Mouse (Mus musculus) stomach, embryonic 14.5 days (tissue): Measurements from ENCODE around the gene Cutc. TPM values are rescaled to one million over a fixed set of nuclear protein-coding genes. Genes with fewer than 3 reads are reported as not detected.

Source experiments
- ATAC-seq: fragments of 200-750 bp; cut with Nextera tagmentation; 2 replicates; pipeline ENCODE4 v1.8.0; 2017; ENCODE audit warnings: low read depth, moderate TSS enrichment; ENCODE audit not compliant: insufficient number of reproducible peaks, insufficient read depth, low FRiP score
- H3K27ac ChIP-seq: fragments of 300-500 bp; sonication (generic); 2 replicates; pipeline ENCODE4 v1.5.1; 2014; ENCODE audit warnings: mild to moderate bottlenecking, low read length, moderate library complexity, mixed read lengths
- H3K27me3 ChIP-seq: fragments of 300-500 bp; sonication (generic); 2 replicates; pipeline ENCODE4 v1.6.1; 2014; ENCODE audit warnings: low read length, control low read depth, mixed read lengths; ENCODE audit not compliant: control insufficient read depth, insufficient read depth
- H3K36me3 ChIP-seq: fragments of 300-500 bp; sonication (generic); 2 replicates; pipeline ENCODE4 v1.6.1; 2014; ENCODE audit warnings: mild to moderate bottlenecking, control low read depth, low read length, moderate library complexity, mixed read lengths; ENCODE audit not compliant: control insufficient read depth, insufficient read depth
- H3K4me1 ChIP-seq: fragments of 300-500 bp; sonication (generic); 2 replicates; pipeline ENCODE4 v1.6.1; 2014; ENCODE audit warnings: low read length, control low read depth, mixed read lengths; ENCODE audit not compliant: control insufficient read depth, insufficient read depth
- H3K4me2 ChIP-seq: fragments of 300-500 bp; sonication (generic); replicated peaks from 2 replicates; pipeline ENCODE4 v1.6.1; 2014; ENCODE audit warnings: low read depth, low read length, control low read depth
- H3K4me3 ChIP-seq: fragments of 300-500 bp; sonication (generic); 2 replicates; pipeline ENCODE4 v1.5.1; 2014; ENCODE audit warnings: low read depth, low read length, control low read depth
- H3K9ac ChIP-seq: fragments of 300-500 bp; sonication (generic); replicated peaks from 2 replicates; pipeline ENCODE4 v1.6.1; 2014; ENCODE audit warnings: low read depth, mild to moderate bottlenecking, control low read depth, low read length, moderate library complexity, mixed read lengths
- H3K9me3 ChIP-seq: fragments of 300-500 bp; sonication (generic); 2 replicates; pipeline ENCODE4 v1.6.1; 2016; ENCODE audit warnings: low read depth, low read length, control low read depth; ENCODE audit not compliant: control insufficient read depth
- WGBS: fragments of 180-500 bp; shearing (Covaris S2); extraction: QIAGEN DNeasy Blood & Tissue Kit; methylation state at CpG from one replicate; pipeline ENCODE4 v1.1.7; 2014; 5-methylcytosine and 5-hydroxymethylcytosine counted together
- polyA plus RNA-seq: library from polyadenylated mRNA; unstranded; fragments of >200 nt; fragmentation: Nextera tagmentation; extraction: Ambion mirVana; gene quantifications from 2 replicates; pipeline ENCODE4 v1.2.1, GENCODE M21; 2014

The Cutc gene
- polyA plus RNA-seq, 1 experiment from 2014 or later, result 14.8 TPM

DNA sequence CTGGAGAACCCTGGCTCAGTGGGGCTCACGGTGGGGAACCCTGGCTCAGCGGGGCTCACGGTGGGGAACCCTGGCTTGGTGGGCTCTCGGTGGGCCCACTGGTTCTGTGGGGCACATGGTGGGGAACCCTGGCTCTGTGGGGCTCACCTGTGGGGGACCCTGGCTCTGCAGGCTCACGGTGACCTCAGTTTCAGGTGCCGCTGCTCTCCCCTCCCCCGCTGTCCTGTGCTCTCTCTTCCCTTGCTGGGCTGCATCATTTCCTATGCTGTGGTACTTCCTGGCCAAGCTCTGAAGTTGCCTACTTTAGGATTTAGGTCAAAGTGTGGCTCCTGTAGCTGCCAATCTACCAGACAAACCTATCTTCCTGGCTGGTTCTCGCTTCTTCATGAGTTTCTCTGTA lies 29.9 kb upstream of the Cutc start:
- Histone ChIP-seq H3K4me2 (no peak overlapping the region), H3K4me3 (no peak overlapping the region), H3K4me1 (no peaks in the 10 kb centered on the region), H3K36me3 (peaks cover 30% of the 10 kb centered on the region), H3K27me3 (no peaks in the 10 kb centered on the region), H3K9me3 (no peaks in the 10 kb centered on the region), H3K27ac (no peak overlapping the region), H3K9ac (no peak overlapping the region)
- 76% methylated on average over 8 of the region's 8 CpGs for WGBS
- no peak for ATAC-seq

DNA sequence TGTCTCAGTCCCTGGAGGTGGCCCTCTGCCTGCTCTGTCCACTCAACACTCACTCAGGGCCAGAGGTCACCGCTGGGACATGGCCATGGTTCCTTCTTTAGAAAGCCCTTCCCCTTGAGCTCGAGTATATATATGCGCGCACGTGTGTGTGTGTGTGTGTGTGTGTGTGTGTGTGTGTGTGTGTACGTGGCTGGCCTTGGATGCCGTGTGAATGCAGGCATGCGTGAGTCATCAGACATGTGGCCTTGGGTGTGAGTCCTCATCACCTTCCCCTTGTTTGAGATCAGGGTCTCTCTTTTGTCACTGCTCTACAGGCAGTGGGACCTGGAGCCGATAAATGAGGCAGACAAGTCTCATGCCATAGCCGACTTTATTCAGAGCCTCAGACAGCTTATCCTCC lies 29.3 kb upstream of the Cutc start:
- Histone ChIP-seq H3K9ac (no peak overlapping the region), H3K36me3 (peaks cover 30% of the 10 kb centered on the region), H3K4me2 (no peak overlapping the region), H3K9me3 (no peaks in the 10 kb centered on the region), H3K4me3 (no peak overlapping the region), H3K27ac (no peak overlapping the region), H3K27me3 (no peaks in the 10 kb centered on the region), H3K4me1 (no peaks in the 10 kb centered on the region)
- ATAC-seq, result no peak
- WGBS, result 69% methylated on average over 10 of the region's 10 CpGs

DNA sequence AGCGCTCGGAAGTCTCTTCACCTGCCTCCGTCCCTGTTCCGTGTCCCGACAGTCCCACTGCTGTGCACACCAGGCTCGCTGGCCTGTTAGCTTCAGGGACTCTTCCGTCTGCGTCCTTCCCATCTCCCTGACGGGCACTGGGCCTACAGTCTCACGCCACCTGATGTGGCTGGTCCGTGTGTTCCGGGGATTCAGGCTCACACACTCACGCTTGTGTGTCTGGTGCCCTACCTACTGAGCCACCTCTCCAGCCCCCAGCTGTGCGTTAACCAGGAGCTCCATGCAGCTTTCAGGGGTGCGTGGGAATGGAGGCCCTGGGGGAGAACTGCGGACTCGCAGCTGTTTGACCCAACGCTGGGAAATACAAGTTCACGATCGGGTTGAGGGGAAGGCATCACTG lies 28.6 kb upstream of the Cutc start:
- 93% methylated on average over 20 of the region's 20 CpGs for WGBS
- no peaks in the 10 kb centered on the region for H3K27me3 ChIP-seq
- H3K36me3 ChIP-seq, result peaks cover 35% of the 10 kb centered on the region
- no peak overlapping the region for H3K9ac ChIP-seq
- no peak for ATAC-seq
- H3K4me1 ChIP-seq, result no peaks in the 10 kb centered on the region
- H3K4me3 ChIP-seq, result no peak overlapping the region
- H3K4me2 ChIP-seq, result no peak overlapping the region
- H3K9me3 ChIP-seq, result no peaks in the 10 kb centered on the region
- H3K27ac ChIP-seq, result no peak overlapping the region

DNA sequence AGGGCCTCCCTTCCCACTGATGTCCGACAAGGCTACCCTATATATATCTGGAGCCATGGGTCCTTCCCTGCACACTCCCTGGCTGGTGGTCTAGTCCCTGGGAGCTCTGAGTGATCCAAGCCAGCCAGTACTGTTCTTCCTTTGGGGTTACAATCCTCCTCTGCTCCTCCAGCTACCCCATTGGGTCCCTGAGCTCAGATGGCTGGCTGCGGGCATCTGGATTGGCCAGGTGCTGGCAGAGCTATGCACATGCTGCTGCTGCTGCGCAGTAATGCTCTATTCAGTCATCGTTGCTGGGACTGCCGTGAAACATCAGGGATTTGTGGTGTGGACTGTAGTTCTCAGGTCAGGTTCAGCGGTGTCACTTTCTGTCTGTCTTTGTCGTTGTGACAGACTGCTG lies 28.0 kb upstream of the Cutc start:
- H3K4me2 ChIP-seq, result no peak overlapping the region
- 84% methylated on average over 7 of the region's 7 CpGs for WGBS
- ATAC-seq, result no peak
- H3K27me3 ChIP-seq, result no peaks in the 10 kb centered on the region
- peaks cover 37% of the 10 kb centered on the region for H3K36me3 ChIP-seq
- H3K4me1 ChIP-seq, result no peaks in the 10 kb centered on the region
- H3K9me3 ChIP-seq, result no peaks in the 10 kb centered on the region
- no peak overlapping the region for H3K9ac ChIP-seq
- no peak overlapping the region for H3K27ac ChIP-seq
- no peak overlapping the region for H3K4me3 ChIP-seq

DNA sequence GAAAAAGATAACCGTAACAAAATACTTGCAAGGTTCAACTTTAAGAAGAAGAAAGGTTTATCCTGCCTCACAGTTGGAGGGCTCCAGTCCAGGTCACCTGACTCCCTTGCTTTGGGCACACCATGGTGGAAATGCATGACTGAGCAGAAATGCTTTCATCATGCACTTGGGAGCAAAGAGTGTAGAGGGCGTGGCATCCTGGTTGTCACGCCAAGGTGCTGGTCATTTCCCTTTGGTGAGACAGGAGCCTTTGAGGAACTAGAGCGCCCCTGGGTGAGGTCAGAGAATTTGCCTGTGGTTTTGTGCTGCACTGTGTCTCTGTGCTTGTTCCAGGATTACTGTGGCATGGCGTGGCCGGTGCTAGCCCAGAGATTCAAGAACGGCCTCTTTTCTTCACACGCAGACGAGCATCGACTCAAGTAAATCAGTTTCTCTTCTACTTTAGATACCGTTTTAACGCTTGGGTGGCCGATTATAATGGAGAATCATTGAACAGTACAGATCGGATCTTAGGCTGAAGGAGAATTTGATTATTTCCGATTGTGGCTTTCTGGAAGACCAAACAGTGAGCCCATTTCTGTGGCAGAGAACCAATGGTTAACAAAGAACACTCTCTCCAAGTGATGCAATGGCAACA lies 26.2 kb upstream of the Cutc start:
- H3K9me3 ChIP-seq, result no peaks in the 10 kb centered on the region
- H3K9ac ChIP-seq, result no peak overlapping the region
- H3K27me3 ChIP-seq, result no peaks in the 10 kb centered on the region
- H3K4me2 ChIP-seq, result no peak overlapping the region
- H3K4me1 ChIP-seq, result no peaks in the 10 kb centered on the region
- H3K27ac ChIP-seq, result no peak overlapping the region
- ATAC-seq, result no peak
- 91% methylated on average over 15 of the region's 15 CpGs for WGBS
- H3K4me3 ChIP-seq, result no peak overlapping the region
- peaks cover 32% of the 10 kb centered on the region for H3K36me3 ChIP-seq

DNA sequence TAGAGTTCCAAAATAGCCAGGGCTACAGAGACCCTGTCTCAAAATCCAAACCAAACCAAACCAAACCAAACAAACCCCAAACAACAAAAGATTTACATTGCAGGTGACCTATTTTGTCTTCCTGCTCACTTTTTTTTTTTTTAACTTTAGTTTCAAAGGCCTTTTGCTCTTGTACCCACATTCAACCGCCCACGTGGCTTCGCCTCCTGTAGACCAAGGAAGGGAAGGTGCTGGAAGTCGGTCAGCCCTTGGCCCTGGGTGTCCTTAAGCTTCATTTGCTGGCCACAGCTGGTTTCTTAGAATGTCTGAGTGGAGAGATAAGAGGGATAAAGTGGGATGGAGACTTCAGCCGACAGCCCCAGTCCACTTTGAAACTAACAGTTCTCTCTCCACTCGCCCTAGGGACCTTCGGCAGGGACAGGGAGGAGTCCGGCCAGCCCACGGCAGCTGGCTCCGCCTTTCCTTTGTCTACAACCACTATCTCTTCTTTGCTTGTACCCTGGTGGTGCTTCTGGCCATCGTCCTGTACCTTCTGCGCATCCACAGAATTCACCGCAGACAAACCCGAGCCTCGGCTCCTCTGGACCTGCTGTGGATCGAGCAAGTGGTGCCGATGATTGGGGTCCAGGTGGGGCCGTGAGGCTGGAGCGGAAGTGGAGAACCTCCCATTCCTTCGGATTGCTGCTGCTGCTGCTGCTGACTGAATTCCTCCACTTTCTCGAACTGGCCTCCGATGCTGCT lies 23.3 kb upstream of the Cutc start:
- Histone ChIP-seq H3K27me3 (no peaks in the 10 kb centered on the region), H3K4me1 (no peaks in the 10 kb centered on the region), H3K36me3 (peaks cover 27% of the 10 kb centered on the region), H3K4me3 (peak overlapping the region; percentile 12; the same call in 1 of the 2 replicates), H3K9me3 (no peaks in the 10 kb centered on the region), H3K27ac (peak overlapping the region; percentile 39), H3K4me2 (peak overlapping the region; percentile 33), H3K9ac (no peak overlapping the region)
- WGBS, result 40% methylated on average over 22 of the region's 22 CpGs
- no peak for ATAC-seq

DNA sequence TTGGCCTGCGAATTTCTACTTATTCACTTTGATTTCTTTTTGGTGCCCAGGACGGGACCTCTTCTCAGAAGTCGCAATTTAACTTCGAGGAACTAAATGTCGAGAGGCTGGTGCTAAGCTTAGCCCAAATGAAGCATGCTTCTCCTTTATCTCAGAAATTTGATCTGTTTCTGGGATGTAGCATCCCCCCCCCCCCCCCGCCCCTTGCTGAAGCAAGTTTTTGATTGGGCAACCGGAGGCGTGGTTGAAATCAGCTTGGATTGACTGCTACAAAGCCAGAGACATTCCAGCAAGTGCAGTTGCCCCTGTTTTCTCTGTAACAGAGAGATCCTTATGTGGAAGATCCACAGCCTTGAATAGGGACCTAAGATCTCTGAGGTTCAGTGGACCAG lies 22.8 kb upstream of the Cutc start:
- WGBS, result 27% methylated on average over 8 of the region's 8 CpGs
- no peak for ATAC-seq
- H3K36me3 ChIP-seq, result peaks cover 27% of the 10 kb centered on the region
- no peaks in the 10 kb centered on the region for H3K4me1 ChIP-seq
- H3K9ac ChIP-seq, result no peak overlapping the region
- H3K4me2 ChIP-seq, result peak overlapping the region; percentile 33
- H3K27me3 ChIP-seq, result no peaks in the 10 kb centered on the region
- H3K9me3 ChIP-seq, result no peaks in the 10 kb centered on the region
- peak overlapping the region; percentile 12; the same call in 1 of the 2 replicates for H3K4me3 ChIP-seq
- H3K27ac ChIP-seq, result peak overlapping the region; percentile 39; the same call in 1 of the 2 replicates

DNA sequence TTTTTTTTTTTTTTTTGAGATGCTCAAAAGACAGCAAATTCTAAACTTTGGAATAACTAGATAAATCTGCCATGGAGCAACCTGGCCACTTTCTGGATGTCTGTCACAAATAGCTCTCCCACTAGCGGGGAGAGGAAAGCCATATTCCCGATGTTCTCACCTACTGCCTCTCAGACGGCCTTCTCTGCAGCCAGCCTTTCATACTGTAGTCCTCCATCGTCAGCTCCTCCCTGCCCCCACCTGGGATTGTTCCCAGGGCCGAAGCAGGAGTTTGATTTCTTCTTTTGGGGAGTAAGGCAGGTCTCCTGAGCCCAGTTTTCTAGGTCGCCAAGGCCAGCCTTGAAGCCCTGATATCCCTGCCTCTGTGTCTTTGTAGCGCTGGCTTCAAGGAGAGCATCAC lies 21.6 kb upstream of the Cutc start:
- H3K4me2 ChIP-seq, result no peak overlapping the region
- WGBS, result 58% methylated on average over 7 of the region's 7 CpGs
- H3K36me3 ChIP-seq, result peaks cover 31% of the 10 kb centered on the region
- H3K4me1 ChIP-seq, result no peaks in the 10 kb centered on the region
- no peak overlapping the region for H3K4me3 ChIP-seq
- ATAC-seq, result no peak
- H3K9ac ChIP-seq, result no peak overlapping the region
- H3K27me3 ChIP-seq, result no peaks in the 10 kb centered on the region
- H3K9me3 ChIP-seq, result no peaks in the 10 kb centered on the region
- H3K27ac ChIP-seq, result no peak overlapping the region
